Mouse (Mus musculus) heart, adult 2 months (tissue): ENCODE results near the gene Tgm2. TPM values are rescaled to one million over a fixed set of nuclear protein-coding genes. Genes with fewer than 3 reads are reported as not detected.
A peak's percentile ranks its signal among the peaks of the same experiment; 100 is the strongest.

Experiments used
- DNase-seq, 2 experiments: peaks; one replicate each; pipeline ENCODE4 v3.0.0; 2021
- H3K27ac ChIP-seq: fragments of 200-600 bp; 2 replicates; pipeline ENCODE4 v1.8.1; 2022
- H3K27me3 ChIP-seq: fragments of 200-500 bp; 2 replicates; pipeline ENCODE4 v1.6.1; 2012; ENCODE audit warnings: mild to moderate bottlenecking, low read length, inconsistent platforms, mixed read lengths; ENCODE audit not compliant: control insufficient read depth, insufficient read depth
- H3K36me3 ChIP-seq: fragments of 200-500 bp; 2 replicates; pipeline ENCODE4 v1.6.1; 2012; ENCODE audit warnings: low read length, inconsistent platforms; ENCODE audit not compliant: control insufficient read depth, insufficient read depth
- H3K4me1 ChIP-seq: fragments of 200-500 bp; 2 replicates; pipeline ENCODE4 v1.6.1; 2011; ENCODE audit warnings: low read length; ENCODE audit not compliant: control insufficient read depth, insufficient read depth
- H3K4me3 ChIP-seq: fragments of 200-600 bp; 2 replicates; pipeline ENCODE4 v1.8.1; 2022
- H3K79me2 ChIP-seq: fragments of 200-500 bp; replicated peaks from 2 replicates; pipeline ENCODE4 v1.6.1; 2012; ENCODE audit warnings: mild to moderate bottlenecking, inconsistent platforms, low read length, moderate library complexity, mixed read lengths; ENCODE audit not compliant: control insufficient read depth, insufficient read depth
- H3K9ac ChIP-seq: fragments of 200-500 bp; 2 replicates; pipeline ENCODE4 v1.6.1; 2012; ENCODE audit warnings: low read depth, mild to moderate bottlenecking, control low read depth, inconsistent platforms, low read length, mixed read lengths
- CTCF ChIP-seq: fragments of 200-600 bp; IDR thresholded peaks from 2 replicates; pipeline ENCODE4 v1.8.1; 2022; ENCODE audit warnings: antibody characterized with exemption, mild to moderate bottlenecking, moderate library complexity
- EP300 ChIP-seq: fragments of 200-500 bp; IDR thresholded peaks from 2 replicates; pipeline ENCODE4 v1.6.1; 2011; ENCODE audit warnings: low read depth, low read length, control low read depth; ENCODE audit not compliant: insufficient read depth
- POLR2A ChIP-seq: fragments of 200-500 bp; IDR thresholded peaks from 2 replicates; pipeline ENCODE4 v1.6.1; 2011; ENCODE audit warnings: mild to moderate bottlenecking, low read depth, low read length, control low read depth; ENCODE audit not compliant: insufficient read depth
- WGBS: fragments of 180-500 bp; shearing (Covaris S2); methylation state at CpG from one replicate; pipeline ENCODE4 v1.1.7; 2018; 5-methylcytosine and 5-hydroxymethylcytosine counted together
- intact Hi-C: fragments of 180-260 bp; cut with DNase I; formaldehyde crosslinking; loops from one replicate; pipeline ENCODE4 v1.15.1; 2025
- polyA plus RNA-seq: library from polyadenylated mRNA; depleted of rRNA; stranded (reverse); fragments of >200 nt; gene quantifications from 2 replicates; pipeline ENCODE4 v1.2.3, GENCODE M21; 2012; rRNA removed
- total RNA-seq, 2 experiments: library from RNA; stranded (reverse); gene quantifications; 2 replicates each; pipeline ENCODE4 v1.2.3; 2021

The Tgm2 gene
- total and polyA plus RNA-seq, 3 experiments, result 155 to 286 (median 270) TPM

- DNase-seq, result no peak
- 91% methylated on average over 5 of the region's 5 CpGs for WGBS
- peaks cover 20% of the 10 kb centered on the region for H3K36me3 ChIP-seq
- H3K4me3 ChIP-seq, result no peak overlapping the region
- intact Hi-C loops, result loop anchor here (5.0 kb wide), 1 partner anchor 40 kb away; no protein-coding TSS in a partner anchor
- H3K27me3 ChIP-seq, result no peaks in the 10 kb centered on the region
- no peak overlapping the region; the same call in 1 of the 2 replicates for H3K27ac ChIP-seq
- no peak overlapping the region for H3K9ac ChIP-seq
- TF ChIP-seq CTCF (no peak), POLR2A (no peak), EP300 (no peak)
- no peaks in the 10 kb centered on the region for H3K79me2 ChIP-seq
- H3K4me1 ChIP-seq, result peaks cover 7% of the 10 kb centered on the region
Measured at GRCm38 (mm10) chr2:158067260-158067824, 78.9 kb downstream of the Tgm2 start.

DNA sequence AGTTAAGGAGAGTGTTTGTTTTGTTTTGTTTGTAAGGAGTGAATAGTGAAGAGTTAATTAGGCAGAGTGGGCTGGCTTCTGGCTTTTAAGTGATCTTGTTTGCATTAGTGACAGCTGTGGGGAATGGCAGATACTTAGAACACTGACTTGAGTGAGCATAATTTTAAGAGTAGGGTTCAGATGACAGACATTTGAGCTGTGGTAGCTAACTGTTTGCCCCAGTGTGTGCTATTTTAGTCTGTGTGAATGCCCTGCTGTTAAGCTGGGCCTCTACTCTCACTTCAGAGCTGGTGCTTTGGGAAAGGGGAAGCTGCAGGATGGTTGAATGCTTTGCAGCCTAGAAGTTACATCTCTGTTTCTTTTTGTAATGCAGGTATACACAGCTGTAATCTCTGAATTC, 79.8 kb downstream of the Tgm2 start:
- DNase-seq, result no peak
- H3K27ac ChIP-seq, result peak overlapping the region; percentile 15; the same call in 1 of the 2 replicates
- TF ChIP-seq CTCF (no peak), POLR2A (no peak), EP300 (no peak)
- H3K4me1 ChIP-seq, result peaks cover 7% of the 10 kb centered on the region
- no peak overlapping the region for H3K9ac ChIP-seq
- no peak overlapping the region for H3K4me3 ChIP-seq
- no peaks in the 10 kb centered on the region for H3K27me3 ChIP-seq
- H3K36me3 ChIP-seq, result peaks cover 24% of the 10 kb centered on the region
- no peaks in the 10 kb centered on the region for H3K79me2 ChIP-seq
- intact Hi-C loops, result loop anchor here (5.0 kb wide), 1 partner anchor 41 kb away; no protein-coding TSS in a partner anchor

Other genes with a start within 250 kb of the Tgm2 start
- gene Vstm2l, start 231.8 kb downstream of the Tgm2 start, total RNA-seq, result not detected
- gene Vstm2l, start 231.8 kb downstream of the Tgm2 start, polyA plus RNA-seq, result 0.08 TPM in 1 of 2 replicates, not detected in the other
- 10 to 100 TPM; 24.3 to 25.3 TPM for gene Tti1, start 118.0 kb downstream of the Tgm2 start, total RNA-seq
- gene Tti1, start 118.0 kb downstream of the Tgm2 start, polyA plus RNA-seq, result 17.3 and 25.9 TPM in 2 replicates
- gene Rprd1b, start 117.9 kb downstream of the Tgm2 start, total RNA-seq, result 10 to 100 TPM; 32.9 to 33.5 TPM
- gene Rprd1b, start 117.9 kb downstream of the Tgm2 start, polyA plus RNA-seq, result 15.9 and 20.8 TPM in 2 replicates
- 1 to 10 TPM; 4.6 to 6.7 TPM for gene D630003M21Rik, start 82.8 kb upstream of the Tgm2 start, total RNA-seq
- 6.6 and 9.7 TPM in 2 replicates for gene D630003M21Rik, start 82.8 kb upstream of the Tgm2 start, polyA plus RNA-seq
- under 1 TPM in 1 of 2 experiments, not detected in 1; 0.13 TPM for gene Bpi, start 111.7 kb upstream of the Tgm2 start, total RNA-seq
- not detected in 2 replicates for gene Bpi, start 111.7 kb upstream of the Tgm2 start, polyA plus RNA-seq
- 1 to 10 TPM; 5.0 to 6.4 TPM for gene Lbp, start 160.1 kb upstream of the Tgm2 start, total RNA-seq
- 22.4 and 27.1 TPM in 2 replicates for gene Lbp, start 160.1 kb upstream of the Tgm2 start, polyA plus RNA-seq
- under 1 TPM in 1 of 2 experiments, not detected in 1; 0.05 TPM for gene Snhg11, start 229.2 kb upstream of the Tgm2 start, total RNA-seq
- gene Snhg11, start 229.2 kb upstream of the Tgm2 start, polyA plus RNA-seq, result 0.55 and 1.1 TPM in 2 replicates